Mouse (Mus musculus): Measurements from ENCODE around the gene Ifi27l2a.
"Not testable (repeated sequence)": the region's sequence is repeated elsewhere in the genome, so short reads cannot be mapped to it uniquely, and the experiment has no call there.

Gene Ifi27l2a

GRCm38 (mm10) chr12:103443524-103443923, at the start of gene Ifi27l2a:
TSS of gene Ifi27l2a (minus strand) at chr12:103443680.
- DNase-seq (ENCODE audit: low read depth), result peak; percentile 10

- peak; percentile 90 for DNase-seq (ENCODE audit: low read depth)
Measured at GRCm38 (mm10) chr12:103492767-103493166, 49.3 kb upstream of the Ifi27l2a start.

GRCm38 (mm10) chr12:103491091-103491730, 47.7 kb upstream of the Ifi27l2a start:
- no peak for DNase-seq (ENCODE audit: low read depth)

DNA sequence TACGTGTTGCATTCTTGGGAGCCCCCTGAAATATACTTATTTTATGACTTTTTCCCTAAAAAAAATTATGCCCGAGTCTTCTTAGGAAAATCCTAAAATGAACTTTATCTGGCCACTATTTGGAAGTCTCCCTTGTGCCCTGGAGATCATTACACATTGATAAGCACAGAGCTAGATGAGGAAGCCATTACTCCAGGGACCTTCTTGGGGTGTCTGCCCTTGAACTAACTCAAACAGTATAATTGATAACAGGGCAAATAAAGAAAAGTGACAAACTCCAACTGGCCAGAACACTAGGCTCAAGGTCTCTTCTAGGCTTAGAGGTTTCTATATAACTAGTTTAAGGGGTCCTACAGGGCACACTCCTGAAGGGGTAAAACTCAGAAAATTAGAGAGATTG, 44.3 kb upstream of the Ifi27l2a start:
- DNase-seq (ENCODE audit: low read depth), result no peak

DNA sequence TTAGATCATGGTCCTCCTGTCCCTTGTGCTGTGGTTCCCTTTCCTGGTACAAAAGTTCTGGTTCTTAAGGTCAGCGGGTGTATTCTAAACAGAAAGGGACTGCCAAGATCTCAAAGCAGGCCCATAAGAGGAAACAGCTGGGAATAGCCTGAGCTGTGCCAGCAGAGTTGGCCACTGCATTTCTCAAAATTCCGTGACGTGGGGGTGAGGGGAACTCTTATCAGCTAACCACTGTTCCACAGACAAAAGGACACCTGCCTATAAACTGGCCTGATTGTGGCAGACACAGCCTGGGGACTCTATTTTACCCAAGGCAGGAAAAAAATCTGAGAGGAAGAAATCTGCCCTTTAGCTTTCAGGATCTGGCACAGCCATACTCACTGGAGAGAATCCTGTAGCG, 43.8 kb upstream of the Ifi27l2a start:
- DNase-seq (ENCODE audit: low read depth), result peak; percentile 37

- no peak for DNase-seq (ENCODE audit: low read depth)
Measured at GRCm38 (mm10) chr12:103486726-103487125, 43.2 kb upstream of the Ifi27l2a start.

DNA sequence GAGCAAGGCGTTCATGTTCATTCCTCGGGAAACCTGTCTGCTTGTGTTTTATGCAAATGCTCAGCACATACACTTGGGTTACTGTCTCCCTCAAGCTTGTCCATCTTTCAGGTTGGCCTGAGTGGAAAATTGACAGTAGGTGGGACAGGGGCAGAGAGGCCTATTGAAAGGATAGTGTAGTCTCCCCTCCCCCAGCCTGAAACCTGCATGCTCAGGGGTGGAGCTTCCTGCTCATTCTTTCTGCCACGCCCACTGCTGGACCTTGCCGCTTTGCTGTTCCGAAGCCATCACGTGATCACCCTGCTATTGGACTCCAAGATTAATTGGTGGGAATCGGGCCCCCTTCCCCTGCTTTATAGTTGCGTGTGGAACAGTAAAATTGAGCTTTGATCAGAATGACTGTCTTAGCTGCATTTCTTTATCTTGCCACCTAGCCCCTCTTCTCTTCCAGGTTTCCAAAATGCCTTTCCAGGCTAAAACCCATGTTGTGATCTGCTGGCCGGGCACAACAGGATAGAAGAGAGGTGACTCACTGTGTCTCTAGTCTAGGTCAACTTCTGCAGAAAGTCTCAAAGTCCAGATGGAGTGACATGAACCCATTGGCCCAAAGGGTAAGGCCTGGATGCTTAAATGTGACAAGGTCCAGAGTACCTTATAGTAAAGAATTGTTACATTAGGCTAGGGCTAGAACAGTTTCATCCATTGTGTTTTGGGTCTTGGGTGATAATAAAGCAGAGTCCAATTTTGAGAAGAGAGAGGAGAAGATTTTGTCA, 40.9 kb upstream of the Ifi27l2a start:
- DNase-seq (ENCODE audit: low read depth), result not testable (repeated sequence)

DNA sequence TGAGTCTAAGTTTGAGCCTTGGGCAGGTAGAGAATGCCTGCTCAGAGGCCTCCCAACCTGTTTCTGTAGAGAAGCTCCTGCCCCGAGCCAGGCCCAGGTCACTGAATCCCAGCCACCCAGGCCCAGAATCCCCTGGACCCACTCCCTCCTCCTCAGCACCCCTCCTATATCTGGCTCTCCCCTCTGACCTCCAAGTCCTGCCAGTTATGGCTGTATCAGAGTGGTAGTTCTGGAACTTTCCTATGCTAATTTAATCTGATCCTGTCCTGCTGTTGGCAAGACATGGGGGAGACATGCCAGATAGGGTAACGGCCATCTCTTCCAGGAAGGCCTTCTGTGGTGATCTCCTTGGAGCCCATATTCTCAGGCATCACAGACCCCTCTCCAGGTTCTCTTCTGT, 39.3 kb upstream of the Ifi27l2a start:
- DNase-seq (ENCODE audit: low read depth), result no peak

DNA sequence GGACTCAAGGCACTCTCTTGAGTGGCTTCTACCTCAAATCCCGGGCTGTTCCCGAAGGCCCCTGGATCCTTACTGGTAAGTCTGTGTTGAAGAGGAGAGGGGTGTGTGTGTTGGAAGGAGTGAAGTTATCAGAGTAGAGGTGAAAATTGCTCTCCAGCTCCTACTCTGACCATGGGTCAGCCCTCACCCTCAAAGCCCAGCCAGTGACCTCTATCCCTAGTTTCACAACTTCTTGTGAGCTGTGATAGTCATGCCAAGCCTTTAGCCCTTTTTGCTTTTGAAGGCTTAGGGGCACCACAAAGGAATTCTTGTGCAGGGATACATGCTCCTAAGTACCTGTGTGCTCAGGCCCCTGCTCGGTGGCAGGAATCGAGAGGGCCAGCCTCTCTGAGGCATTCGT, 38.2 kb upstream of the Ifi27l2a start:
- DNase-seq (ENCODE audit: low read depth), result no peak

- peak; percentile 14 for DNase-seq (ENCODE audit: low read depth)
Measured at GRCm38 (mm10) chr12:103477461-103478015, 34.1 kb upstream of the Ifi27l2a start.

- DNase-seq (ENCODE audit: low read depth), result no peak
Measured at GRCm38 (mm10) chr12:103476779-103477389, 33.4 kb upstream of the Ifi27l2a start.

GRCm38 (mm10) chr12:103474481-103474880, 31.0 kb upstream of the Ifi27l2a start:
- DNase-seq (ENCODE audit: low read depth), result no peak

DNA sequence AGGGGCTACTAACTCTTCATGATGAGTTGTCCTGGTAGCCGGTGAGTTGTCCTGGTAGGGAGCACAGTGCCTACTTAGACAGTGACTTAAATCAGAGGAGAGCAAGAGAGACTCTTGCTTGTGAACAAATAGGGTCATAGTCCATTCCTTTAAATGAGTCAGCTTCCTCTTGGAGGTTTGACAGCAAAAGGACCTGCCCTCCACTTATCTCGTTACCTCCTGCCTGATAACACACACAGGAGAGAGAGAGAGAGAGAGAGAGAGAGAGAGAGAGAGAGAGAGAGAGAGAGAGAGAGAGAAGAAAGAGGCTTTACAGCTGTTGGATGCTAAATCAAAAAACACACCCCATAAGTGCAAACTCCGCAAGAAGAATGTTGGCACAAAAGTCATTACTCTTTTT, 13.7 kb upstream of the Ifi27l2a start, which contains the start of gene Ifi27l2b:
Ifi27l2b (minus strand) TSS at position 84 of the 400 bp plus-strand sequence.
- no peak for DNase-seq (ENCODE audit: low read depth)

DNA sequence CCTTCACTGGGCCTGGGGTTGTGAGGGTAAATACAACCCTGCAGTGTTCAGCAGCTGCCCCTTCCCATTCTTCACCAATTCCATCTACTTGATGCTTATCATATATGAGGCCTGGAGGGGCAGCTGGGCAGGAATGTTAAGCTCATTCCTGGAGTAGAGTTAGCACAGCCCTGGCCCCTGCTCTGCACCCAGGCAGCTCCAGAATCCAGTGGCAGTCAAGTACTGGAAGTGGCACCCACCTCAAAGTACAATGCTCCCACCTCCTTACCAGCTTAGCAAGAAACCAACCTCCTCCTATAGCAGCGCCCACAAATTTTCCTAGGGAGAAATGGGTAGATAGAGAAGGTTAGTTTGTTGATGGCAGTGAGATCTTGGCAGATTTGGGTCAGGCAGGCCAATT, 13.2 kb upstream of the Ifi27l2a start:
- not testable (repeated sequence) for DNase-seq (ENCODE audit: low read depth)

DNA sequence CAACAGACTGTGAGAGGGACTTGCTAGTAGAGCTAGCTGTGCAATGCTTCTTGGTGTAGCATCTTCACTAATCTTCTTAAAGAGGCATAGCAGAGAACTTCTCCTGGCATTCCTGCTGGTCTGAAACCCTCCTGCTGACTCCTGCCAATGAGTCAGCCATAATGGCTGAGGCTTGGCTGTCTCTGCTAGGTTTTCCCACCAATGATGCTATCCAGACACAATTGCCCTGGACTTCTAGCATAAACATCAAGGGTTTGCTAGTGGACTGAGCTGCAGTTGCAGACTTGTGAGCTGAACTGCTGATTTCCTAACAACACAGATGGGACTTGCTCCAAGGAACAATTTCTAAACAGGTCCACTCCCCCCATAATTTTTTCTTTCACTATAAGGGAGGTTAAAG, 9.9 kb upstream of the Ifi27l2a start:
- DNase-seq (ENCODE audit: low read depth), result peak; percentile 70

DNA sequence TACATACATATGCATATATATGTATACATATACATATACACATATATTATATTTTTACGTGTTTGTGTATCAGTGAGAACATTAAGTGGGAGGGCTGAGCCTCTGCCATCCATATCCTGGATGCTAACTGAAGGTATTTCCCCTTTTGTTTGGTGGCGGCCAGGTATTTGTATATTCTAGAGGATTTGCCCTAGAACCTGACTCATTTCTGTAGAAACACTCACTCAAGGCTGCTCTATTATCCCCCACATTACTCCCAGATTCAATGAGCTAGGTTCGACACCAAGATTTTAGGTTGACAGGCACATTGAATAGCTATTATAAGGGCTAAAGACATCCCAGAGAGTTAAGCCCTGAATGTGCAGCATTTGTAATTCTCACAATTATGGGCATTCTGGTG, 1.6 kb upstream of the Ifi27l2a start:
- DNase-seq (ENCODE audit: low read depth), result no peak

DNA sequence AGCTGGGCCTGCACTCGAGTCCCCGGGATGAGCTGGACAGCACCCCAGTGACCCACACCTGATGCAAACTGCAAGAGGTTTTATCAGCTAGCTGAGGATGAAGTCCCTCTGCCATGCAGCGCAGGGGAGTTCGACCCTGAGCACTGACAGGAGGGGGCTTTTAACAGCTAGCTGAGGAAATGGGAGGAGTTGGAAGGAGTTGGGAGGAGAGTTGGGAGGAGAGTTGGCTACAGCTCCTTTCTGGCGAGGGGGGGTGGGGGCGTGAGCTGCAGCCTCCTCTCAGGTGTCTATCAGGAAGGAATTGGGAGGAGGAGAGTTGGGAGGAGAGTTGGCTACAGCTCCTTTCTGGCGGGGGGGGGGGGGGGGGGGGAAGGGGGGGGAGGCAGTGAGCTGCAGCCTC, 781 bp upstream of the Ifi27l2a start:
- DNase-seq (ENCODE audit: low read depth), result not testable (repeated sequence)

GRCm38 (mm10) chr12:103437601-103438000, 5.9 kb downstream of the Ifi27l2a start:
- no peak for DNase-seq (ENCODE audit: low read depth)

DNA sequence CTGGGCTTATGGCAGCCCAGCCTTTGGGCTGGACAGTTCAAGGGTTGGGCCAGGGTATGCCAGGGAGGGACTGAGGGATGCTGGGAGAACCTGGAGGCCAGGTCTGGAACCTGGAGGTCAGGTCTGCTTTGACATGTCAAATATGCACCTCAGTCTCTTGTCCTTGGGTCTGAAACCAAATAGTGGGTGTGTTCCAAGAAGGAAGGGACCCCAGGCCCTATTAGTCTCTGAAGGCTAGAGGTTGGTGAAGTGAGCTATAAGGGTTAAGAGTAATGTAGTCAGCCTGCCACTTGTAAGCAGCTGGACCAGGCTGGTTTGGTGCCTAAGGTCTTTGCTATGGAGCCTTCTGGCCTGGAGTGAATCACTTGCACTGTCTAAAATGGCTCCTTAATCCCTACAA, 8.6 kb downstream of the Ifi27l2a start:
- no peak for DNase-seq (ENCODE audit: low read depth)

- peak; percentile 92 for DNase-seq (ENCODE audit: low read depth)
Measured at GRCm38 (mm10) chr12:103433986-103434731, 9.3 kb downstream of the Ifi27l2a start, which contains the start of gene Ifi27. TSS of gene Ifi27 (plus strand) at chr12:103434211.

GRCm38 (mm10) chr12:103433430-103433829, 10.1 kb downstream of the Ifi27l2a start:
- peak; percentile 38 for DNase-seq (ENCODE audit: low read depth)

DNA sequence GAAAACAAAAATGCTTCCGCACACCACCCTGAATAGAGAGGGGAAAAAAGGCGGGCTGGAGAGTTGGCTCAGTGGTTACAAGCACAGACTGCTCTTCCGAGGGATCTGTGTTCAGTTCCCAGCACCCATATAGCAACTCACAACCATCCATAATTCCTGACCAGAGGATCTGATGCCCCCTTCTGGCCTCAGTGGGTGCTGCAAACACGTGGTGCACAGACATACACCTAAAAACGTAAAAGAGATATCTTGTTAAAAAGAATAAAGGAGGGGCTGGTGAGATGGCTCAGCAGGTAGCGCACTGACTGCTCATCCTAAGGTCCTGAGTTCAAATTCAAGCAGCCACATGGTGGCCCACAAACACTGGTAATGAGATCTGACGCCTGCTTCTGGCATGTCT, 16.8 kb downstream of the Ifi27l2a start:
- no peak for DNase-seq (ENCODE audit: low read depth)

Measured in NIH3T3 (cell line).